Mouse (Mus musculus) bone marrow, adult 2 months (tissue): ENCODE data around the gene Fkbp6.

ENCODE experiments used
- CTCF ChIP-seq: fragments of 200-500 bp; IDR thresholded peaks from 2 replicates; pipeline ENCODE4 v1.5.1; 2011; ENCODE audit warnings: low read length, control low read depth; ENCODE audit not compliant: control insufficient read depth, insufficient read depth
- POLR2A ChIP-seq: fragments of 200-500 bp; IDR thresholded peaks from 2 replicates; pipeline ENCODE4 v1.6.1; 2011; ENCODE audit warnings: low read depth, mild to moderate bottlenecking, control low read depth, low read length, borderline replicate concordance; ENCODE audit not compliant: control insufficient read depth

GRCm38 (mm10) chr5:135347511-135348011 is 2.3 kb downstream of the Fkbp6 start:
- TF ChIP-seq CTCF (no peak), POLR2A (no peak)
